Mouse (Mus musculus): ENCODE measurements around the gene Hspb11. TPM values are rescaled to one million over a fixed set of nuclear protein-coding genes. Genes with fewer than 3 reads are reported as not detected.

Gene Hspb11
- polyA plus RNA-seq, 1 experiment from 2014 or later: 43.6 TPM

- Histone ChIP-seq H3K36me3 (ENCODE audit: control insufficient read depth, insufficient read depth, low read length) (no peaks in the 10 kb centered on the region), H3K4me2 (ENCODE audit: low read depth, low read length) (no peak overlapping the region), H3K4me3 (ENCODE audit: low read length) (no peak overlapping the region), H3K9me3 (ENCODE audit: control insufficient read depth, low read length) (no peaks in the 10 kb centered on the region), H3K9ac (ENCODE audit: low read length) (no peak overlapping the region), H3K27ac (ENCODE audit: low read length) (no peak overlapping the region), H3K4me1 (replicated peaks; ENCODE audit: control insufficient read depth, insufficient read depth, low read length) (no peaks in the 10 kb centered on the region), H3K27me3 (ENCODE audit: control insufficient read depth, insufficient read depth, low read depth, low read length) (no peaks in the 10 kb centered on the region)
- no peak for ATAC-seq (ENCODE audit: low read depth)
- 74% methylated on average over 5 of the region's 5 CpGs for WGBS
These were observed 31.9 kb upstream of the Hspb11 start for GRCm38 (mm10) chr4:107221524-107221923.

DNA sequence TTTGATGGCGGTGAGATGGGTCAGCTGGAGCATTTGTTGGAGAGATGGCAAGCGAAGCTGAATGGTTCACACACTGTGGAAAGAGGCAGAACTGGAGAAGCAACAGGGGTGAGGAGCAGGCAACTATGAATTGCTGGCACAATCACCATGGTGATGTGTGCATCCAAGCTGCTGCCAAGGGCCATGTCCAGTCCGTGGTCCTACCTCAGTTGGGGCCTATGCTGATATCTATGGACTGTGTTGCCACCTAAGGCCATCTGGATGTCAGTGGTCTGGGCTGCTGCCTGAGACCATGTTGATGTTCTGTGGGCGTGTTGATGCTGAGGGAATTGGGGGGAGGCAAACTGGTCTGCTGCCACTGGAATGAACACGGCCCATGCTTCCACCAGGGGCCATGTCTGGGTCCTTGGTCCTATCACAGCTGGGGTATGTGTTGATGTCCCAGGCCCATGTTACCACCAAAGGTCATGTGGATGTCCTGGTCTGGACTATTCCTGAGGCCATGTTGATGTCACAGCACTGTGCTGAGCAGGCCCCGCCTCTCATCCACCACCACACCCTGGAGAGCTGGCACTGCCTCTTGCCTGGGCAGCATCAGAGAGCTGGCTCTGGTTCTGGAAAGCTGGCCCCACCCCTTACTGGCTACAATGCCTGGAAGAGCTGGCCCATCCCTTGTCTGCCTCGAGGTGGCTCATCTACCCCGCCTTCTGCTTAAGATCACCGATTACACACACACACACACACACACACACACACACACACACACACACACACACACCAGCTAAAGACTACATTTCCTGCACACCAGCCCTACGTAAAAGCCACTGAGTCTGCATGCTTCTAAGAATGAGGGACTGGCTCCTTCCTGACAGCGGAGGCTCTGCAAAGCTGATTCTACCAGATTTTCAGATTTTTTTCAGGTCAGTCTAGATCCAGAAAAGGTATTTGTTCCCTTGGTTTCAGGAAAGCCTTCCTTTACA, 29.9 kb upstream of the Hspb11 start:
- H3K27me3 ChIP-seq (ENCODE audit: control insufficient read depth, insufficient read depth, low read depth, low read length): no peaks in the 10 kb centered on the region
- ATAC-seq (ENCODE audit: low read depth): peak; percentile 34
- H3K4me2 ChIP-seq (ENCODE audit: low read depth, low read length): no peak overlapping the region
- H3K27ac ChIP-seq (ENCODE audit: low read length): no peak overlapping the region
- H3K4me1 ChIP-seq (replicated peaks; ENCODE audit: control insufficient read depth, insufficient read depth, low read length): no peaks in the 10 kb centered on the region
- no peak overlapping the region for H3K4me3 ChIP-seq (ENCODE audit: low read length)
- H3K9ac ChIP-seq (ENCODE audit: low read length): no peak overlapping the region
- no peaks in the 10 kb centered on the region for H3K36me3 ChIP-seq (ENCODE audit: control insufficient read depth, insufficient read depth, low read length)
- no peaks in the 10 kb centered on the region for H3K9me3 ChIP-seq (ENCODE audit: control insufficient read depth, low read length)
- WGBS: 75% methylated on average over 11 of the region's 11 CpGs

DNA sequence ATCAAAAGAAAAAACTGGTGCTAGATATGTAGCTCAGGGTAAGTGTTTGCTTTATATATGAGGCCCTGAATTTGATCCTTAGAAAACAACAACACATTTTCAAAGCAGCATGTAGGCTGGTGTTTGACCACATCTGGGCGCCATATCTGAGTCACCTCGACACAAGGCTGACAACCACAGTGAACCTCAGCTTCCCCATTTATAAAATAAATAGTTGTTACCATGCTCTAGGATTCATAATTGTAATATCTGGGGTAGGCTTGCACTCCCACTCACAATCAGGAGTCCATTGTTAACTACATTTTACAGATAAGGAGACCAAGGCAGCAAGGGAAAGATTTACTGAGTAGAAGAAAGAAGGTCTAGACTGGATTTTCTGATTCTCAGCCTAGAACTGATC, 27.1 kb upstream of the Hspb11 start:
- Histone ChIP-seq H3K4me1 (replicated peaks; ENCODE audit: control insufficient read depth, insufficient read depth, low read length) (no peaks in the 10 kb centered on the region), H3K9me3 (ENCODE audit: control insufficient read depth, low read length) (no peaks in the 10 kb centered on the region), H3K36me3 (ENCODE audit: control insufficient read depth, insufficient read depth, low read length) (no peaks in the 10 kb centered on the region), H3K27me3 (ENCODE audit: control insufficient read depth, insufficient read depth, low read depth, low read length) (no peaks in the 10 kb centered on the region), H3K9ac (ENCODE audit: low read length) (no peak overlapping the region), H3K27ac (ENCODE audit: low read length) (no peak overlapping the region), H3K4me3 (ENCODE audit: low read length) (no peak overlapping the region), H3K4me2 (ENCODE audit: low read depth, low read length) (no peak overlapping the region)
- ATAC-seq (ENCODE audit: low read depth): no peak
- 79% methylated on average over 2 of the region's 2 CpGs for WGBS

DNA sequence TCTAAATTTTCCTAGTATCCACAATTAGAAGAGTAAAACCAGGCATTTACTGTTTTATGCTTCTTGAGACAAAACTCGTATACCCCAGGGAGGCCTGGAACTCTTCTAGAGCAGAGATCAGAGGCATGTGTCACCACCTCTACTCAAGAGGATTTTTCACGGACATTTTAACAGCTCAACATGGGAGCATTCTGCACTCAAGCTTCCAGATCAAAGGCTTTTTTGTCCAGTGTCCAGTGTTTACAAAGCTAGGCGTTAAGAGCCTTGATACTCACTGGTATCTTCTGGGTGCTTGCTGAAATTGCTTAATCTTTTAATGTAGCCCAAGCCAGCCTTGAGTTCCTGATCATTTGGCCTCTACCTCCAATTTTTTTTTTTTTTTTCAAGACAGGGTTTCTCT, 21.2 kb upstream of the Hspb11 start:
- Histone ChIP-seq H3K4me2 (ENCODE audit: low read depth, low read length) (no peak overlapping the region), H3K36me3 (ENCODE audit: control insufficient read depth, insufficient read depth, low read length) (peaks cover 21% of the 10 kb centered on the region), H3K9me3 (ENCODE audit: control insufficient read depth, low read length) (no peaks in the 10 kb centered on the region), H3K4me3 (ENCODE audit: low read length) (no peak overlapping the region), H3K27ac (ENCODE audit: low read length) (no peak overlapping the region), H3K27me3 (ENCODE audit: control insufficient read depth, insufficient read depth, low read depth, low read length) (no peaks in the 10 kb centered on the region), H3K4me1 (replicated peaks; ENCODE audit: control insufficient read depth, insufficient read depth, low read length) (no peaks in the 10 kb centered on the region), H3K9ac (ENCODE audit: low read length) (no peak overlapping the region)
- 24% methylated on average over 3 of the region's 3 CpGs for WGBS
- no peak for ATAC-seq (ENCODE audit: low read depth)

- Histone ChIP-seq H3K27ac (ENCODE audit: low read length) (no peak overlapping the region), H3K4me1 (replicated peaks; ENCODE audit: control insufficient read depth, insufficient read depth, low read length) (no peaks in the 10 kb centered on the region), H3K9ac (ENCODE audit: low read length) (no peak overlapping the region), H3K27me3 (ENCODE audit: control insufficient read depth, insufficient read depth, low read depth, low read length) (no peaks in the 10 kb centered on the region), H3K4me2 (ENCODE audit: low read depth, low read length) (no peak overlapping the region), H3K4me3 (ENCODE audit: low read length) (no peak overlapping the region), H3K36me3 (ENCODE audit: control insufficient read depth, insufficient read depth, low read length) (peaks cover 32% of the 10 kb centered on the region), H3K9me3 (ENCODE audit: control insufficient read depth, low read length) (no peaks in the 10 kb centered on the region)
- ATAC-seq (ENCODE audit: low read depth): no peak
- 88% methylated on average over 2 of the region's 2 CpGs for WGBS
These were observed 15.1 kb upstream of the Hspb11 start for GRCm38 (mm10) chr4:107238253-107238652.

GRCm38 (mm10) chr4:107240196-107240595, 13.2 kb upstream of the Hspb11 start:
- H3K36me3 ChIP-seq (ENCODE audit: control insufficient read depth, insufficient read depth, low read length): peaks cover 21% of the 10 kb centered on the region
- no peak for ATAC-seq (ENCODE audit: low read depth)
- H3K27me3 ChIP-seq (ENCODE audit: control insufficient read depth, insufficient read depth, low read depth, low read length): no peaks in the 10 kb centered on the region
- WGBS: 97% methylated on average over 6 of the region's 6 CpGs
- H3K4me3 ChIP-seq (ENCODE audit: low read length): no peak overlapping the region
- H3K9me3 ChIP-seq (ENCODE audit: control insufficient read depth, low read length): no peaks in the 10 kb centered on the region
- no peak overlapping the region for H3K9ac ChIP-seq (ENCODE audit: low read length)
- no peak overlapping the region for H3K27ac ChIP-seq (ENCODE audit: low read length)
- H3K4me1 ChIP-seq (replicated peaks; ENCODE audit: control insufficient read depth, insufficient read depth, low read length): peaks cover 3% of the 10 kb centered on the region
- no peak overlapping the region for H3K4me2 ChIP-seq (ENCODE audit: low read depth, low read length)

GRCm38 (mm10) chr4:107243365-107244333, 9.7 kb upstream of the Hspb11 start:
- no peak overlapping the region for H3K4me2 ChIP-seq (ENCODE audit: low read depth, low read length)
- no peak overlapping the region for H3K27ac ChIP-seq (ENCODE audit: low read length)
- no peak overlapping the region for H3K9ac ChIP-seq (ENCODE audit: low read length)
- peaks cover 17% of the 10 kb centered on the region for H3K36me3 ChIP-seq (ENCODE audit: control insufficient read depth, insufficient read depth, low read length)
- no peaks in the 10 kb centered on the region for H3K27me3 ChIP-seq (ENCODE audit: control insufficient read depth, insufficient read depth, low read depth, low read length)
- ATAC-seq (ENCODE audit: low read depth): no peak
- 73% methylated on average over 6 of the region's 6 CpGs for WGBS
- H3K9me3 ChIP-seq (ENCODE audit: control insufficient read depth, low read length): no peaks in the 10 kb centered on the region
- H3K4me3 ChIP-seq (ENCODE audit: low read length): no peak overlapping the region
- peaks cover 21% of the 10 kb centered on the region for H3K4me1 ChIP-seq (replicated peaks; ENCODE audit: control insufficient read depth, insufficient read depth, low read length)

DNA sequence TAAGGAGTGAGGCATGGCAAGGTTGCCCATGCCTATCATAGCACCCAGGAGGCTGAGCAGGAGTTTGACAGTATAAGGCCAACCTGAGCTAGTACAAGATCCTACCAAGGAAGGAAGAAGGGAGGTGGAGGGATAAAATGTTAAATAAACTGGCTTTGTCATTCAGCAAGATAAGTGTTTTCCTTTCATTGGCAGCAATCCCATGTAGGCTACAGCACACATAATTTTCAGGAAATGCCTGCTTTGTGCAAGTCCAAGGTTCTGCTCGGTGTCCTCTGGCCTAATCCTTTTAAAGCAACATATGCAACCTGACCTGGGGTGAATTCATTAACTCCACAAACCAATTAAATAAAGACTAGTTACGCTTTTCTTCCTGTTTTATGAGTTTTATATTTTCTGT, 8.0 kb upstream of the Hspb11 start:
- WGBS: 36% methylated on average over 2 of the region's 2 CpGs
- Histone ChIP-seq H3K27me3 (ENCODE audit: control insufficient read depth, insufficient read depth, low read depth, low read length) (no peaks in the 10 kb centered on the region), H3K4me1 (replicated peaks; ENCODE audit: control insufficient read depth, insufficient read depth, low read length) (peaks cover 33% of the 10 kb centered on the region), H3K4me3 (ENCODE audit: low read length) (no peak overlapping the region), H3K4me2 (ENCODE audit: low read depth, low read length) (no peak overlapping the region), H3K27ac (ENCODE audit: low read length) (peak overlapping the region; percentile 74), H3K9ac (ENCODE audit: low read length) (no peak overlapping the region), H3K9me3 (ENCODE audit: control insufficient read depth, low read length) (no peaks in the 10 kb centered on the region), H3K36me3 (ENCODE audit: control insufficient read depth, insufficient read depth, low read length) (peaks cover 14% of the 10 kb centered on the region)
- ATAC-seq (ENCODE audit: low read depth): no peak; the same call in 1 of the 2 replicates

- Histone ChIP-seq H3K4me3 (ENCODE audit: low read length) (no peak overlapping the region), H3K9me3 (ENCODE audit: control insufficient read depth, low read length) (no peaks in the 10 kb centered on the region), H3K4me2 (ENCODE audit: low read depth, low read length) (no peak overlapping the region), H3K36me3 (ENCODE audit: control insufficient read depth, insufficient read depth, low read length) (peaks cover 9% of the 10 kb centered on the region), H3K27me3 (ENCODE audit: control insufficient read depth, insufficient read depth, low read depth, low read length) (no peaks in the 10 kb centered on the region), H3K4me1 (replicated peaks; ENCODE audit: control insufficient read depth, insufficient read depth, low read length) (peaks cover 34% of the 10 kb centered on the region), H3K27ac (ENCODE audit: low read length) (peak overlapping the region; percentile 74; the same call in 1 of the 2 replicates), H3K9ac (ENCODE audit: low read length) (no peak overlapping the region)
- ATAC-seq (ENCODE audit: low read depth): no peak
- WGBS: 31% methylated on average over 1 of the region's 1 CpGs
These were observed 7.4 kb upstream of the Hspb11 start for GRCm38 (mm10) chr4:107246040-107246439.

All from lung, embryonic 16.5 days (tissue).